18 mouse cellular contexts compared by ENCODE assay signal in genomic region chr8:88934708-88935107, GRCm38 (mm10).
"Had no signal": no experiment of that assay in that cellular context is flagged by ENCODE, and none has a peak within 500 bp of the region (broad histone marks: within the 10 kb centered on the region; RNA-seq: fewer than 3 reads in every experiment).

No protein-coding gene starts in this region.

- H3K4me2 ChIP-seq: lung, embryonic 14.5 days; midbrain, embryonic 12.5 days; neural tube, embryonic 13.5 days; neural tube, embryonic 15.5 days had no signal

- H3K27me3 ChIP-seq: midbrain, embryonic 12.5 days; neural tube, embryonic 13.5 days; neural tube, embryonic 15.5 days had no signal

- H3K9me3 ChIP-seq: neural tube, embryonic 13.5 days; neural tube, embryonic 15.5 days had no signal

- H3K36me3 ChIP-seq: midbrain, embryonic 10.5 days; midbrain, embryonic 12.5 days; neural tube, embryonic 13.5 days; neural tube, embryonic 15.5 days had no signal

- H3K27ac ChIP-seq: midbrain, embryonic 10.5 days; midbrain, embryonic 12.5 days; neural tube, embryonic 13.5 days; neural tube, embryonic 15.5 days had no signal

- H3K4me3 ChIP-seq: midbrain, embryonic 10.5 days; midbrain, embryonic 12.5 days; myocyte; neural tube, embryonic 13.5 days; neural tube, embryonic 15.5 days had no signal

- ATAC-seq: midbrain, embryonic 16.5 days had no signal

- H3K9ac ChIP-seq: lung, embryonic 14.5 days; midbrain, embryonic 12.5 days; neural tube, embryonic 13.5 days; neural tube, embryonic 15.5 days had no signal

- DNase-seq: lung, embryonic 14.5 days; lung, postnatal 10 days; lung, postnatal 4 days; midbrain, embryonic 14.5 days; retina, postnatal 1 day; right cerebral cortex, adult 18-20 months; right cerebral cortex, postnatal 25 days; right cerebral cortex, postnatal 4 days; spleen, adult 18-20 months; thymus, adult 18-20 months; thymus, postnatal 14 days; thymus, postnatal 36 days had no signal
